Mouse (Mus musculus) kidney, embryonic 14.5 days (tissue): ENCODE data around the gene Twnk. TPM values are rescaled to one million over a fixed set of nuclear protein-coding genes. Genes with fewer than 3 reads are reported as not detected.

Experiments
- ATAC-seq: fragments of 200-750 bp; cut with Nextera tagmentation; 2 replicates; pipeline ENCODE4 v1.8.0; 2017; ENCODE audit warnings: moderate number of reproducible peaks, mild to moderate bottlenecking, moderate TSS enrichment, moderate library complexity; ENCODE audit not compliant: low FRiP score, low TSS enrichment
- H3K27ac ChIP-seq: fragments of 300-500 bp; sonication (generic); 2 replicates; pipeline ENCODE4 v1.5.1; 2014; ENCODE audit warnings: low read depth, mild to moderate bottlenecking, low read length, moderate library complexity, mixed read lengths
- H3K27me3 ChIP-seq: fragments of 300-500 bp; sonication (generic); 2 replicates; pipeline ENCODE4 v1.6.1; 2014; ENCODE audit warnings: mild to moderate bottlenecking, low read length; ENCODE audit not compliant: control insufficient read depth, insufficient read depth
- H3K36me3 ChIP-seq: fragments of 300-500 bp; sonication (generic); 2 replicates; pipeline ENCODE4 v1.6.1; 2014; ENCODE audit warnings: low read length, mixed read lengths; ENCODE audit not compliant: control insufficient read depth, insufficient read depth
- H3K4me1 ChIP-seq: fragments of 300-500 bp; sonication (generic); 2 replicates; pipeline ENCODE4 v1.6.1; 2014; ENCODE audit warnings: low read length, mixed read lengths; ENCODE audit not compliant: control insufficient read depth, insufficient read depth
- H3K4me2 ChIP-seq: fragments of 300-500 bp; sonication (generic); replicated peaks from 2 replicates; pipeline ENCODE4 v1.6.1; 2014; ENCODE audit warnings: low read depth, mild to moderate bottlenecking, low read length
- H3K4me3 ChIP-seq: fragments of 300-500 bp; sonication (generic); 2 replicates; pipeline ENCODE4 v1.5.1; 2014; ENCODE audit warnings: mild to moderate bottlenecking, low read length
- H3K9ac ChIP-seq: fragments of 300-500 bp; sonication (generic); 2 replicates; pipeline ENCODE4 v1.6.1; 2014; ENCODE audit warnings: low read depth, mild to moderate bottlenecking, low read length, moderate library complexity
- H3K9me3 ChIP-seq: fragments of 300-500 bp; sonication (generic); 2 replicates; pipeline ENCODE4 v1.6.1; 2016; ENCODE audit warnings: low read length; ENCODE audit not compliant: control insufficient read depth
- WGBS: fragments of 180-500 bp; shearing (Covaris S2); extraction: QIAGEN DNeasy Blood & Tissue Kit; methylation state at CpG from one replicate; pipeline ENCODE4 v1.1.7; 2014; 5-methylcytosine and 5-hydroxymethylcytosine counted together
- polyA plus RNA-seq: library from polyadenylated mRNA; unstranded; fragments of >200 nt; fragmentation: Nextera tagmentation; extraction: Ambion mirVana; gene quantifications from 2 replicates; pipeline ENCODE4 v1.2.1, GENCODE M21; 2014

Gene Twnk
- polyA plus RNA-seq, 1 experiment from 2014 or later, result 19.6 TPM

DNA sequence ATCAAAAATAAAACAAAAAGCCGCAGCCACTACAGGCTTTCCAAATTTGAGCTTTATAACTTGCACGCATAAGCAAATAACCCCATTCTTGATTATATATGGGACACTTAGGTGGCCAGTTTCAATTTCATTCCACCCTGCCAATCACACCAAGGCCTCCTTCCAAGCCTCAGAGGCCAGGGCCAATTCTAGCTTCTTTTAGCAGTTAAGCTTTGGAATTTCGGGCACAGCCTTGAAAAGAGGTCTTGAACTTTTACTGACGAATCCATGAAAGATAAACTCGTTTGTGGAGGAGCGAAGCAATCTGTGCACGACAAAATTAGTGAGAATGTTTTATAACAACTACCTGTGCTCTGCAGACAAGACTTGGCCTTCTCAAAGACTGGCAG is 52.3 kb downstream of the Twnk start:
- Histone ChIP-seq H3K4me3 (peak overlapping the region; percentile 67), H3K27ac (peak overlapping the region; percentile 97), H3K27me3 (no peaks in the 10 kb centered on the region), H3K4me1 (peaks cover 5% of the 10 kb centered on the region), H3K9ac (peak overlapping the region; percentile 90), H3K9me3 (no peaks in the 10 kb centered on the region), H3K36me3 (peaks cover under 1% of the 10 kb centered on the region; the same call in 1 of the 2 replicates), H3K4me2 (peak overlapping the region; percentile 80)
- 41% methylated on average over 7 of the region's 7 CpGs for WGBS
- ATAC-seq, result no peak

- peaks cover 5% of the 10 kb centered on the region for H3K4me1 ChIP-seq
- H3K4me2 ChIP-seq, result peak overlapping the region; percentile 80
- H3K27me3 ChIP-seq, result no peaks in the 10 kb centered on the region
- ATAC-seq, result peak; percentile 94
- no peaks in the 10 kb centered on the region; the same call in 1 of the 2 replicates for H3K36me3 ChIP-seq
- peak overlapping the region; percentile 67 for H3K4me3 ChIP-seq
- WGBS, result under 1% methylated on average over 34 of the region's 34 CpGs
- H3K9me3 ChIP-seq, result no peaks in the 10 kb centered on the region
- H3K9ac ChIP-seq, result peak overlapping the region; percentile 90
- H3K27ac ChIP-seq, result peak overlapping the region; percentile 97
Measured at GRCm38 (mm10) chr19:45058113-45058839, 52.8 kb downstream of the Twnk start.

GRCm38 (mm10) chr19:45058841-45059240 is 53.4 kb downstream of the Twnk start:
- Histone ChIP-seq H3K27me3 (peaks cover 2% of the 10 kb centered on the region; the same call in 1 of the 2 replicates), H3K9me3 (no peaks in the 10 kb centered on the region), H3K36me3 (no peaks in the 10 kb centered on the region; the same call in 1 of the 2 replicates), H3K4me3 (peak overlapping the region; percentile 67), H3K4me1 (peaks cover 5% of the 10 kb centered on the region), H3K4me2 (peak overlapping the region; percentile 80), H3K9ac (peak overlapping the region; percentile 90), H3K27ac (peak overlapping the region; percentile 97)
- no peak for ATAC-seq
- WGBS, result under 1% methylated on average over 14 of the region's 14 CpGs

Other genes with a start within 250 kb of the Twnk start
- gene Pax2, start 249.6 kb upstream of the Twnk start, polyA plus RNA-seq, result 43.3 and 55.9 TPM in 2 replicates
- gene Slf2, start 74.5 kb upstream of the Twnk start, polyA plus RNA-seq, result 35.6 and 60.0 TPM in 2 replicates
- gene Sema4g, start 16.6 kb upstream of the Twnk start, polyA plus RNA-seq, result 7.0 and 7.2 TPM in 2 replicates
- 69.9 and 83.2 TPM in 2 replicates for gene Mrpl43, start 779 bp downstream of the Twnk start, polyA plus RNA-seq
- gene Lzts2, start 8.8 kb downstream of the Twnk start, polyA plus RNA-seq, result 59.1 and 68.2 TPM in 2 replicates
- 1.3 and 1.4 TPM in 2 replicates for gene Pdzd7, start 40.1 kb downstream of the Twnk start, polyA plus RNA-seq
- gene Sfxn3, start 41.8 kb downstream of the Twnk start, polyA plus RNA-seq, result 11.0 and 18.3 TPM in 2 replicates
- gene Kazald1, start 69.6 kb downstream of the Twnk start, polyA plus RNA-seq, result 10.7 and 10.9 TPM in 2 replicates
- gene Tlx1, start 145.0 kb downstream of the Twnk start, polyA plus RNA-seq, result 0.26 TPM in 1 of 2 replicates, not detected in the other
- 0.11 TPM in 1 of 2 replicates, not detected in the other for gene Lbx1, start 230.1 kb downstream of the Twnk start, polyA plus RNA-seq